Mouse (Mus musculus) embryonic stem cell, embryonic (primary cell): ENCODE data around the gene Cpne2.

Experiments
- CTCF ChIA-PET, 4 experiments: fragments of 300-600 bp in 2 of 4; fragments of 350-600 bp in 2 of 4; sonication (Branson Sonifier 250); formaldehyde crosslinking; loops; one replicate each; lab custom pipeline; 2022; ENCODE audit warnings: inconsistent platforms in 2 of 4; lab: Charles Lee
- POLR2A ChIA-PET, 4 experiments: fragments of 300-600 bp in 2 of 4; fragments of 350-600 bp in 2 of 4; sonication (Branson Sonifier 250); formaldehyde crosslinking; loops; one replicate each; lab custom pipeline; 2022; ENCODE audit warnings: antibody characterized with exemption in 4 of 4, inconsistent platforms in 1 of 4; lab: Charles Lee

The Cpne2 gene

DNA sequence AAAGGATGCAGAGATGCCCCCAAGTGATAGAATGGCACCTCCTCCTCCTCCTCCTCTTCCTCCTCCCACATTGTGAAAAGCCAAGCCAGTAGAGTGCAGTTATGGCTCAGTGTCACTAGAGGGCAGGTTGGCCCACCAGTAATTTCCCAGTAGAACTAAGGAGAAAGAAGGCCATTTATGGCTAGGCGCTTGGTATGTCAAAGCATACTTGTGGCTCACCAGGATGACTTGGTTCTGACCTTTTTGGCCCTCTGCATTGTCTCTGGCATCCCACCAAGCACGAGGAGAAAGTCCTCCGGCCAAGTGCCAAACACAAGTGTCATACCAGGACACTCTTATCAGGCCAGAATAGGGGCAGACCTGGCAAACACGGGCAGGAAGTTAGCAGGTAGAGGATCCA, 4.5 kb upstream of the Cpne2 start:
- ChIA-PET CTCF (interaction anchor here in 2 of 4 experiments (1.0 kb wide), 2 partner anchors 10 to 312 kb away, joined by 3 to 9 read pairs; no protein-coding TSS in a partner anchor), POLR2A (no interaction called here)

DNA sequence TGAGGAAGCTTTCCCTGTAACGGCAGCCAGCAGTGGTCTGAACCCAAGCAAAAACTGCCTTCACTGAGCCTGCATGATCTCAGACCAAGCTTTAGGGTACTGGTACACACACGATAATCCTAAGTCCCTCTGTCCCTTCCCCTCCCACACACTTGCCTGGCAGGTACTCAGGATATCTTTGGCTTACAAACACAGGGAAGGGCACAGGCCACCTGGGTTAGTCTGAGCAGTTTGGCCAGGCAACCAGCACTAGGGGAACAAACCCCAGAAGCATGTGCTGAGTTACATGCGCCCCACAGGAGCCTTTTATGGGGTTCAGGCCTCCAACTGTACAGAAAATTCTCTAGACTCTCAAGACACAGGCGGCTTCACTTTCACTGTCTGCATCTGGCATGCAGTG, 2.9 kb upstream of the Cpne2 start:
- POLR2A ChIA-PET = interaction anchor here in 1 of 4 experiments (1.4 kb wide), 1 partner anchor 55 kb away, joined by 3 read pairs; no protein-coding TSS in a partner anchor
- CTCF ChIA-PET = interaction anchor here in 2 of 4 experiments (0.9 to 1.1 kb wide), 2 partner anchors 38 to 44 kb away, joined by 3 to 4 read pairs; no protein-coding TSS in a partner anchor

DNA sequence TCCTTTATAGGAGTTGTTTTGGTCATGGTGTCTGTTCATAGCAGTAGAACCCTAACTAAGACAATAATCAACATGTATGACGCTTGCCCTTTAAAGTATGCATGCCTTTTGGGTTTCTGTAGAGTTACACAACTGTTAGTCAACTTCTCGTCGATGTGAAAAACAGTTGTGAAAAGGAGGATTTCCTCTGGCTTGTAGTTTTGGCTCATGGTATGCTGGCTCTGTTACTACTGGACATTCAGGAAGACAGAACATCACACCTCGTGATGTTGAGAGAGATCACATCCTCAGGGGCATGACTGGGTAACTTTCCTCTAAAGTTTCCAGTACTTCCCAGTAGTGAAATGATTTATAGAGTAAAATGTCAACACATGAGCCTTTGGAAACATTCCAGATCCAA, 2.1 kb upstream of the Cpne2 start:
- ChIA-PET CTCF (interaction anchor here in 1 of 4 experiments (0.6 kb wide), 1 partner anchor 134 kb away, joined by 3 read pairs; no protein-coding TSS in a partner anchor), POLR2A (interaction anchor here in 2 of 4 experiments (0.5 to 0.6 kb wide), 3 partner anchors 13 to 624 kb away, joined by 3 to 9 read pairs (median 3); no protein-coding TSS in a partner anchor)

DNA sequence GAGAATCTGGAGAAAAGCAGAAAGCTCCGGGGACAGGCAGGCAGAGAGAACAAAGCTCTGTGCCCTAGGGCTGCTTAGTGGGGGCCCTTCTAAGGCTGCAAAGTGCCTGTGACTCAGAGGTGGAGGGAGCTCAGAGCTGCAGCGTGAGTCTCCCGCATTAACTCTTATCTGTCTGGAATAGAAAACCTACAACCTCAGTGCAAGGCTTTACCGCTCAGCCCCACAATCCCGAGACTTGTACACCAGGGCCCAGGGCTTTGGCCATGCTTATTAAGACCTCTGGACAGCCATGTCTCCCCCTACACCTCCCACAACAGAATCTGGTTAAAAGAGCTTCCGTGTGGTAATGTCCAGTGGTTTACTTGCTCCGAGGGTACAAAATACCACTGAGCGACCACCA, 790 bp upstream of the Cpne2 start:
- ChIA-PET POLR2A (interaction anchor here (0.6 to 1.6 kb wide), 14 partner anchors 8 to 390 kb away, joined by 3 to 14 read pairs (median 4); partner anchors contain the start of genes Fam192a (in 1 of the 4) and Rspry1 (in 1 of the 4)), CTCF (interaction anchor here (0.5 to 2.3 kb wide), 7 partner anchors 13 to 189 kb away, joined by 3 to 12 read pairs (median 4); no protein-coding TSS in a partner anchor)

DNA sequence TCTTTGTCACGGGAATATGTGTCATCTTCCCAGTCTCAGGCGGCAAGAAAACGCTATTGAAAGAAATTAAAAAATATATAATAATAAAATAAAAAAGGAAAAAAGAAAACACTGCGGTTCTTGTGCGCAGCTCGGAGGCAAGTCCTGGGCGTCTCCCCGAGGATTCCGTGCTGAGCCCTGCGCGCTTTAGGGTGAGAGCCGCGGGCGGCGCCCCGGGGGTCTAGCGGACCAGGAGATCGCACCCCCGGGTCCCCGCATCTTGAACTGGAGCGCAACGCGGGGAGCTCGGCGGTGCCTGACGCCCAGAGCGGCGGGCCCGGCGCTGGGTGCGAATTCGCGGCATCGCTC, 291 bp upstream of the Cpne2 start:
- ChIA-PET POLR2A (interaction anchor here in 3 of 4 experiments (0.8 to 1.6 kb wide), 9 partner anchors 11 to 346 kb away, joined by 3 to 14 read pairs (median 4); partner anchors contain the start of genes Fam192a (in 2 of the 3) and Rspry1 (in 1 of the 3)), CTCF (interaction anchor here (0.7 to 2.3 kb wide), 8 partner anchors 11 to 189 kb away, joined by 3 to 12 read pairs (median 4); no protein-coding TSS in a partner anchor)

DNA sequence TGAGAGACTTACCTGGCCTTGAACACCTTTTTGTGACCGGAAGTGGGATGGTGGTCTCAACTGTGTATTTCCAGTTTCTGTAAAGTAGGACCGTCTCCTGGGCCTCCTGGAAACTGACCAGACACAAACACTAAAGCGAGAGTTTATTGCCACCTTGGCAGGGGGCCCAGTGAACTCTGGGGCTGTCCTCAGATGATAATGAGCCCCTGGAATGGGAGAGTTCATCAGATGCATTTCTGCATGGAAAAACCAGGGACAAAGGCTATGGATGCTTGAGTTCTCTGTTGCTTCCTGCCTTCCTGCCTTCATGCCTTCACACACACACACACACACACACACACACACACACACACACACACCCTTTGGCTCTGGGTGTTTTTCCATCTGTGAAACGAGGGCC, 1.8 kb downstream of the Cpne2 start:
- CTCF ChIA-PET = interaction anchor here in 2 of 4 experiments (0.9 to 1.1 kb wide), 2 partner anchors 26 to 32 kb away, joined by 3 to 4 read pairs; no protein-coding TSS in a partner anchor
- POLR2A ChIA-PET = interaction anchor here in 3 of 4 experiments (0.6 to 1.0 kb wide), 4 partner anchors 13 to 218 kb away, joined by 3 read pairs; no protein-coding TSS in a partner anchor

DNA sequence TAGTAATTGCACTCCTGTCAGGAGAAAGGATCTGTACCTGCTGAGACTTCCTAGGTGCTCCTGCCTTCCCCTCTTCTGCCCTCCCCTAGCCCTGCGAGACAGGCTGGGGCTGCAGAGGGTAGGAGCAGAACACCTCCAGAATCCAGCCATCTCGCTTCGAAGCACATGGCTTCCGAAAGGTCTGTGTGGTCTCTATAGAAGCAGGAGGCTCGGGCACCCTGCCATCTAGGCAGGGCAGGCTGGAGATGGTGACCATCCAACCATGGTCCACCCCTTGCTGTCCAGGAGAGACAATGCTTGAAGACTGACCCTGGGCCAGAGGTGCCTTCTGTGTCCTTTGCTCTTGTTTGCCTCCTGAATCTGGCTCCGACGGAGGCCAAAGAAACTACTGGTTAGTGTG, 2.8 kb downstream of the Cpne2 start:
- ChIA-PET POLR2A (interaction anchor here in 1 of 4 experiments (1.0 kb wide), 1 partner anchor 56 kb away, joined by 3 read pairs; no protein-coding TSS in a partner anchor), CTCF (interaction anchor here in 1 of 4 experiments (0.9 kb wide), 1 partner anchor 31 kb away, joined by 3 read pairs; no protein-coding TSS in a partner anchor)

DNA sequence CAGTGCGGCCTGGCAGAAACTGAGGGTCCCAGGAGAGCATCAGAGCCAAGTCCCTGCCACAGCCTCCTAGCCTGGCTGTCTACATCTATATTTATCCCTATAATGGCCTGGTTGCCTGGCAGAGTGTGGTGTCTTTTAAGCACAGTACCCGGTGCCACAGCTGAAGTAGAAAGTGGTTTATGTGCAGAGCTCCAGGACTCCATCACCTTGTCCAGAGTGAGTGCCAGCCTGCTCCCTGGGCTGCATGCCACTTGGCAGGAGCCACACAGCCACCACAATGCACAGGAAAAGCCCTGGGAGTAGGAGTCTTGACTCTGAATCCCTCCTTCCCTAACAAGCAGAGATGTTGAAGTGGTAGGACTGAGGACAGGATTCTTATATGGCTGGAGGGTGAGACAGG, 4.7 kb downstream of the Cpne2 start:
- ChIA-PET CTCF (no interaction called here), POLR2A (no interaction called here)

DNA sequence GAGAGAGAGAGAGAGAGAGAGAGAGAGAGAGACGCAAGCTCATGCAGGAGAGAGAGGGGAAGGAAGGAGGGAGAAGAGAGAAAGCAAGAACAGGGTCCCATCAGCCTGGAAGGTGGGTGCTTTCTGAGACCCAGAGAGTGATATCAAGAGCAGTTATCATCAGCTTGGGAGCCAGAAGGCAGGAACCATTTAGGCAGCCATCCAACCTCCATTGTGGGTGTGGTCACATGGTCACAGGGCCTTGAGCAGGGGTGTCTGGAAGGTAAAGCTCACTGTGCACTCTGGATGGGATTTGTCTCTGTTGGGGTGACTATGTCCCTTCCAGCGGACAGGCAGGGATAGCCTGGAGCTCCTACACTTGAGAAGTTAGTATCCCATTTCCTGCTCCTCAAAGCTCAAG, 7.2 kb downstream of the Cpne2 start:
- ChIA-PET POLR2A (interaction anchor here in 2 of 4 experiments (0.7 to 0.9 kb wide), 3 partner anchors 8 to 130 kb away, joined by 3 to 10 read pairs (median 3); no protein-coding TSS in a partner anchor), CTCF (interaction anchor here in 2 of 4 experiments (0.6 to 1.6 kb wide), 2 partner anchors 40 to 48 kb away, joined by 6 to 7 read pairs; no protein-coding TSS in a partner anchor)

DNA sequence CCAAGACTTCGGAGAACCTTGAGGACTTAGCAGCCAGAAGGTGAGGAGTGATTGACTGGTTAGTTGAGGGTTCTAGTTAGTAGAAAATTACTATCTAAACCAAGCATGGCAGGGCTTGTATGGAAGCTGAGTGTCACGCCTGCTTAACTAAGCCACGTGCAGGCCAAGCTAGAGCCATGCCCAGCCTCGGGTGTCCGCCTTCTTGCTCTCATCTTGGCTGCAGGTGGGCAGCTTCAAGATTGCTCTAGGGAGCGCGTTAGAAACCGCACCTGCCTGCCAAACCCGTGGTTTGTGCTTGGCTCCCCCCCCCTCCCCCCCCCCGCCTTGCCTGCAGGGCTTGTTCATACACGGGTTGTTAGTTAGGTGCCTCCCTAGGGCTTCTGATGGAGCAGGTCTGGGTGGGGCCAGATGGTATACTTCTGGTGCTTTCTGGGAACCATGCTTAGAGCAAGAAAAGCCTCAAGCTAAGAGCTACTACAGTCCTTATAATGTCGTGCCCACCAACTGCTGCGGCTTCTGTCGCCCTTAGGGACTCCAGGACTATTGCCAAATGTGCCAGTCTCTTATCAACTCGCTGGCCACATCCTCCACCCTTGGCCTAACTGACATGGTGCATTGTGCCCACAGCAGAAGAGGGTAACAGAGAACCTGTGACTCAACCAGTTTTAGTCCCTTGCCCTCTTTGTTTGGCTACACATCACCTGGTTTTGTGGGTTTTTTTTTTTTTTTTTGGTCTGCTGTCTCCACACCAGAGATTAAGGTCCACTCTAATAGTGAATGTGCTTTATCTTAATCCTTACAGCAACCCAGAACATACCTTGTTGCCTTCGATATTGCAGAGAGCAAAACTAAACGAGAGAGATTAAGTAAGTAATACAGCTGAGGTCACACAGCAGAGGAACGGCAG, 8.4 kb downstream of the Cpne2 start:
- ChIA-PET CTCF (interaction anchor here in 1 of 4 experiments (0.6 kb wide), 1 partner anchor 47 kb away, joined by 12 read pairs; no protein-coding TSS in a partner anchor), POLR2A (no interaction called here)

DNA sequence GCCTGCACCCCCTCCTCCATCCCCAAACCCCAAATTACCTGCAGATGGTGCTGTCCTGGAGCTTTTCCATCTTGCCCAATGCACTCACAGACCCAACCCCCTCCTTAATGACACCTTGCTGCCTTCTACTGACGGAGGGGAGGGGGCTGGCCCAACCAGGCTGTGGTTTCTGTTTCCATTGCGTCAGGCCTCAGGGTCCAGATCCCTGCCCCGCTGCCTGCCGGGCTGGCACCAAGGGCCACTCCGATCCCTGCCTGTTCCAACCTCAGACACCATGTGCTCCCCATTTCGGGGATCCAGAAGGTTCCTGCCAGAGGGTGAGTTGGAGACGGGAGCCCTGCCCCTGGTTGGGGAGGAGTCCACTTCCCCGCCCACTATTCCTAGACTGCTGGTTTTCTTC, 11.2 kb downstream of the Cpne2 start:
- ChIA-PET CTCF (interaction anchor here in 2 of 4 experiments (0.5 to 1.3 kb wide), 3 partner anchors 11 to 406 kb away, joined by 3 read pairs; partner anchors contain the start of gene Cpne2 (in 1 of the 2)), POLR2A (interaction anchor here in 2 of 4 experiments (0.8 to 1.2 kb wide), 3 partner anchors 9 to 14 kb away, joined by 3 to 4 read pairs (median 3); partner anchors contain the start of gene Cpne2 (in 1 of the 2))

DNA sequence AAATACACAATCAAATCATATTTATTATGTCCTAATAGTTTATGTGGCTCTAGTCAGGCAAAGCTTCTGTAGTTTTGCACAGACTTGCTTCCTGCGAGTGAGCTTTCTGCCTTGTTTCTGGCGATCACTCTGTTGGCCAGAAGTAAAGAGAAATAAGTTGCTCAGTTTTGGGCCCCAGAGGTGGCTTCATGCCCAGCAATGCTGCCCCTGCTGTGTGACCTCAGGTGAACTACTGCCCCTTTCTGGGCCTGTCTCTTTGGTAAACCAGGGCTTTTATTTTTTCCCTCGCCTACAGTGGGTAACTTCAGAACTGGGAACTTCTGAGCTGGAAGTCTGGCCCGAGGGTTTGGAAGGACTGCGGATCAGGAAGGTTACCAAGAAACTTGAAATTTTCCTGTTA, 16.3 kb downstream of the Cpne2 start:
- POLR2A ChIA-PET = no interaction called here
- CTCF ChIA-PET = no interaction called here

DNA sequence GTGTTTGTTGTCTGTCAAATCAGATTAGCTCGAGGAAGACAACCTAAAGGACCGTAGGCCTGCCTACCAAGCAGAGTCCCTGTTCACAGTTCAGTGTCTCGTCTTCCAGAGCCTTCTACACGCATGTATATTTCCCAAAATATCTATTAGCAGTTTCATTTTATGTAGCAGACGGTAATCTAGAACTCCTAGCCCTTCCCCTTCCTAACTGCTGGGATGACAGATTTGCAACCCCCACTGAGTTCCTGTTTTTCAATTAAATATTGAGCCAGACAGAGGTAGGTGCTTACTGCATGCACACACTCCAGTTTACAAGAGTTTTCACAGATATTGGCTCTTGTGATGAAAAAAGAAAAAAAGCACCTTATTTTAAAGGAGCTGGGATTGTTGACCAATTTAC, 16.7 kb downstream of the Cpne2 start:
- CTCF ChIA-PET = no interaction called here
- POLR2A ChIA-PET = no interaction called here

DNA sequence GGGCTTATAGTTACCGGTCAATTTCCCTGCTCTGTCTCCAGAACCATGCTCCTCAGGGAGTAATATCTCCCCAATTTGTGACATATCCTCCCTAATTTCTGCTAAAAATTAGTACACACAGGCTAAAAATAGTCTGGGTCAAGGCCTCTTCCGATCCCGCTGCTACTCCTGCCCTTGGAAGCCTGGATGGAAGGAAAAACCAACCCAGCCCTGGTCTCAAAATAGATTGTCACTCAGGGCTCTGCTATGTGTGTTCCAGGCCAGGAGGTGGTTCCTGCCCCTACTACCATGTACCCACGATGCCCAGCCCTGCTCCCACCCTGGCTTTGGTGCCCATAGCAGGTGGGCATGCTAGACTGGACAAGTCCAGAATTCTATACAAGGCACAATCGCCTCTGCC, 17.2 kb downstream of the Cpne2 start:
- ChIA-PET CTCF (no interaction called here), POLR2A (no interaction called here)

DNA sequence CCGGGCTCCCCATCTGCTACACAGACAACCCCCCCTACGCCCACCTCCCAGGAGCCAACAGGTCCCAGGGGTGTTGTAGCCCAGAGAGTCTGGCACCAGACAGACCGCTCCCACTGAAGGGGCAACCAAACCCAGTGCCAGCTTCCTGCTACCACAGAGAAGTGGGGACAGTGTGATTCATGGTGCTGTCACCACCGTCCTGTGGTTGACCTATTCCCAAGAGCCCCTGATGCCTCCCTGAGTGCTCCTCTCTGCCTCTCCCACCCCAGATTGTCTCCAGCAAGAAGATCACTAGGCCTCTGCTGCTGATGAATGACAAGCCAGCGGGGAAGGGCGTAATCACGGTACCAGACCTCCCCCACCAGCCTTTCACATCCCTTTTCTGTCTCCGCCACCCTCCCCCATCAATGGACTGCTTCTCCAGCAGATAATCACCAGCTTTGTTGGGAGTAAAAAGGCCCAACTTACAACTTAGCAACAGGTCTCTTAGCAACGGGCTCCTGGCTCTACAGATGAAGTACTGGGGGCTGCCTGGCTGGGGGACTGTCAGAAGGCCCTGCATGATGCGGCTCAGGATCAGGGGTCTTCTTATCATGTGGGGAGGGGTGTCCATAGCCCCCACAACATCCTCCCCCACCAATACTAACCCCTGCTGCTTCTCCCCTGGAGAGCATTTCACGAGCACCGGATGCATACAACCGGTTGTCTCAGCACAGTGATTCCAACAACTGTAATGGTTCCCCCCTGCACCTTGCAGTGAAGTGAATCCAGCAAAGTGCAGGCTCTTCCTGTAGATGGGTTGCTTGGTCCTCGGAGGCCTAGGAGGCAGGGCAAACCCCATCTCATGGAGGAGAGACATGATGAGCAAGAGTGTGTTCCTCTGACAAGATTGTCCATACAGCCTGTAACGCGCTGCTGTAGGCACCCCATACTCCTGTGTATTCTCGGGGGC, 19.0 kb downstream of the Cpne2 start:
- ChIA-PET POLR2A (interaction anchor here in 2 of 4 experiments (0.6 to 1.3 kb wide), 2 partner anchors 16 to 124 kb away, joined by 3 to 9 read pairs; no protein-coding TSS in a partner anchor), CTCF (interaction anchor here in 1 of 4 experiments (0.6 kb wide), 1 partner anchor 272 kb away, joined by 3 read pairs; no protein-coding TSS in a partner anchor)

DNA sequence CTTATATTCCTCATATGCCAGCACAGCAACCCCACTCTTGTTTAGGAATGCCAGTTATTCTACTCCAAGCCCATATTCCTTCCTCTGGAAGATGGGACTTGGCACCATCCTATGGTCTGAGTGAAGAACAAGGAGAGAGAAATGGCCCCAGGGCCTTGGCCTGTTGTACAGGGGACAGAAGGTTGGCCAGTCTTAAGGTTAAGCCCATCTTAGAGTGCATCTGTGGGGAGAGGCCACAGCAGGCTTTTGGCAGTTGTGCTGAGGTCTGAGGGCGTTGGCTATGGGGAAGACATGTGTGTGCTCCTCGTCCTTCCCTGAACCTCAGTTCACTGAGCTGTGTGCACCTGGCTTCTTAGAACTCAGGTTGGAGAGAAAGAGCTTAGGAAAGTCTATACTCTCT, 19.9 kb downstream of the Cpne2 start:
- CTCF ChIA-PET = no interaction called here
- POLR2A ChIA-PET = interaction anchor here in 2 of 4 experiments (0.9 to 1.3 kb wide), 3 partner anchors 9 to 17 kb away, joined by 3 read pairs; no protein-coding TSS in a partner anchor

DNA sequence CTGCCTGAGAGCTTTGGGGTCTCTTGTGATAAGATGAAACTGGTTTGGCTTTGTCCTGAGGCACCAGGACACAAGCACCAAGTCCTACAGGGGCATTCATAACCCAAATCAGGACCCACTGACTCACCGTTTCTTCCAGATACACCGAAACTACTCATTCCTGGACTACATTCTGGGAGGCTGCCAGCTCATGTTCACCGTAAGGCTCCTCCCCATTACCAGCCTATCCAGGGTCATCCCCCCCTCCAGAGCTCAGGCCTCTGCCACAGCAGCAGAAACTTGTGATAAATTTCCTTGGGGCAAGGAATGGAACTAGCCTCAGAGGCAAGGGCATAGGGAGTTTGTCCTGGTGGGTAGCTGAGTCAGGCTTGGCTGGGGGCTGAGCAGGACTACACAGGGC, 24.5 kb downstream of the Cpne2 start:
- CTCF ChIA-PET = interaction anchor here in 1 of 4 experiments (1.7 kb wide), 1 partner anchor 24 kb away, joined by 4 read pairs; the partner anchor contains the start of gene Cpne2
- POLR2A ChIA-PET = no interaction called here
